Mouse (Mus musculus): ENCODE measurements at regions not wholly inside any gene's neighbourhood (a gene's known extent, or its start where the extent isn't known, plus 50 kb on each side); places are given as distances from the start of the nearest gene placed in this dataset.

GRCm38 (mm10) chr4:25488479-25489069 lies 207.0 kb upstream of the Ufl1 start:
- H3K27ac ChIP-seq: no peak overlapping the region
- no peaks in the 10 kb centered on the region for H3K36me3 ChIP-seq
- no peak overlapping the region for H3K4me3 ChIP-seq
- no peak for DNase-seq (ENCODE audit: low spot score)
- no peaks in the 10 kb centered on the region for H3K4me1 ChIP-seq (replicated peaks)
- no peaks in the 10 kb centered on the region for H3K9me3 ChIP-seq
- H3K27me3 ChIP-seq (ENCODE audit: insufficient read depth, poor library complexity, severe bottlenecking): no peaks in the 10 kb centered on the region
- 72% methylated on average over 1 of the region's 1 CpGs for WGBS

- Histone ChIP-seq H3K36me3 (no peaks in the 10 kb centered on the region), H3K4me3 (no peak overlapping the region), H3K27me3 (ENCODE audit: insufficient read depth, poor library complexity, severe bottlenecking) (no peaks in the 10 kb centered on the region), H3K9me3 (no peaks in the 10 kb centered on the region), H3K4me1 (replicated peaks) (no peaks in the 10 kb centered on the region), H3K27ac (no peak overlapping the region)
- DNase-seq (ENCODE audit: low spot score): no peak
- 14% methylated on average over 1 of the region's 1 CpGs for WGBS
Observed at GRCm38 (mm10) chr4:25483621-25483933, 202.0 kb upstream of the Ufl1 start.

GRCm38 (mm10) chr4:25482933-25483620 lies 201.5 kb upstream of the Ufl1 start:
- no peak for DNase-seq (ENCODE audit: low spot score)
- 42% methylated on average over 6 of the region's 6 CpGs for WGBS
- H3K4me1 ChIP-seq (replicated peaks): no peaks in the 10 kb centered on the region
- H3K9me3 ChIP-seq: no peaks in the 10 kb centered on the region
- no peak overlapping the region for H3K4me3 ChIP-seq
- no peaks in the 10 kb centered on the region for H3K27me3 ChIP-seq (ENCODE audit: insufficient read depth, poor library complexity, severe bottlenecking)
- H3K27ac ChIP-seq: no peak overlapping the region
- H3K36me3 ChIP-seq: no peaks in the 10 kb centered on the region

GRCm38 (mm10) chr4:25473026-25473425 lies 191.4 kb upstream of the Ufl1 start:
- Histone ChIP-seq H3K27me3 (ENCODE audit: insufficient read depth, poor library complexity, severe bottlenecking) (no peaks in the 10 kb centered on the region), H3K9me3 (no peaks in the 10 kb centered on the region), H3K27ac (no peak overlapping the region), H3K4me1 (replicated peaks) (no peaks in the 10 kb centered on the region), H3K36me3 (no peaks in the 10 kb centered on the region), H3K4me3 (no peak overlapping the region)
- no peak for DNase-seq (ENCODE audit: low spot score)

- Histone ChIP-seq H3K4me3 (no peak overlapping the region), H3K9me3 (no peaks in the 10 kb centered on the region), H3K36me3 (no peaks in the 10 kb centered on the region), H3K27me3 (ENCODE audit: insufficient read depth, poor library complexity, severe bottlenecking) (no peaks in the 10 kb centered on the region), H3K27ac (no peak overlapping the region), H3K4me1 (replicated peaks) (peaks cover 4% of the 10 kb centered on the region; the same call in 1 of the 2 replicates)
- WGBS: 90% methylated on average over 3 of the region's 3 CpGs
- no peak for DNase-seq (ENCODE audit: low spot score)
Observed at GRCm38 (mm10) chr4:25466490-25466889, 184.9 kb upstream of the Ufl1 start.

- no peaks in the 10 kb centered on the region for H3K9me3 ChIP-seq
- WGBS: 65% methylated on average over 1 of the region's 1 CpGs
- no peak for DNase-seq (ENCODE audit: low spot score)
- H3K27me3 ChIP-seq (ENCODE audit: insufficient read depth, poor library complexity, severe bottlenecking): no peaks in the 10 kb centered on the region
- no peak overlapping the region for H3K4me3 ChIP-seq
- H3K4me1 ChIP-seq (replicated peaks): peaks cover 4% of the 10 kb centered on the region; the same call in 1 of the 2 replicates
- H3K27ac ChIP-seq: no peak overlapping the region
- no peaks in the 10 kb centered on the region for H3K36me3 ChIP-seq
Observed at GRCm38 (mm10) chr4:25464792-25465590, 183.4 kb upstream of the Ufl1 start.

GRCm38 (mm10) chr4:25464069-25464468 lies 182.4 kb upstream of the Ufl1 start:
- H3K36me3 ChIP-seq: no peaks in the 10 kb centered on the region
- no peak overlapping the region for H3K4me3 ChIP-seq
- no peaks in the 10 kb centered on the region for H3K27me3 ChIP-seq (ENCODE audit: insufficient read depth, poor library complexity, severe bottlenecking)
- H3K27ac ChIP-seq: no peak overlapping the region
- no peaks in the 10 kb centered on the region for H3K9me3 ChIP-seq
- peaks cover 4% of the 10 kb centered on the region; the same call in 1 of the 2 replicates for H3K4me1 ChIP-seq (replicated peaks)
- no peak for DNase-seq (ENCODE audit: low spot score)
- WGBS: 89% methylated on average over 1 of the region's 1 CpGs

GRCm38 (mm10) chr4:25460127-25460526 lies 178.5 kb upstream of the Ufl1 start:
- H3K4me3 ChIP-seq: no peak overlapping the region
- H3K27ac ChIP-seq: no peak overlapping the region
- WGBS: 86% methylated on average over 1 of the region's 1 CpGs
- no peaks in the 10 kb centered on the region for H3K36me3 ChIP-seq
- no peaks in the 10 kb centered on the region for H3K27me3 ChIP-seq (ENCODE audit: insufficient read depth, poor library complexity, severe bottlenecking)
- H3K9me3 ChIP-seq: no peaks in the 10 kb centered on the region
- DNase-seq (ENCODE audit: low spot score): no peak
- peaks cover 4% of the 10 kb centered on the region; the same call in 1 of the 2 replicates for H3K4me1 ChIP-seq (replicated peaks)

GRCm38 (mm10) chr4:25454752-25455151 lies 173.1 kb upstream of the Ufl1 start:
- Histone ChIP-seq H3K27me3 (ENCODE audit: insufficient read depth, poor library complexity, severe bottlenecking) (no peaks in the 10 kb centered on the region), H3K4me3 (no peak overlapping the region), H3K36me3 (no peaks in the 10 kb centered on the region), H3K9me3 (no peaks in the 10 kb centered on the region), H3K4me1 (replicated peaks) (no peaks in the 10 kb centered on the region), H3K27ac (no peak overlapping the region)
- 84% methylated on average over 3 of the region's 3 CpGs for WGBS
- no peak for DNase-seq (ENCODE audit: low spot score)

GRCm38 (mm10) chr4:25453127-25453806 lies 171.6 kb upstream of the Ufl1 start:
- Histone ChIP-seq H3K36me3 (no peaks in the 10 kb centered on the region), H3K27me3 (ENCODE audit: insufficient read depth, poor library complexity, severe bottlenecking) (no peaks in the 10 kb centered on the region), H3K9me3 (no peaks in the 10 kb centered on the region), H3K4me3 (no peak overlapping the region), H3K4me1 (replicated peaks) (no peaks in the 10 kb centered on the region), H3K27ac (no peak overlapping the region)
- 91% methylated on average over 6 of the region's 6 CpGs for WGBS
- no peak for DNase-seq (ENCODE audit: low spot score)

GRCm38 (mm10) chr4:25451865-25452264 lies 170.2 kb upstream of the Ufl1 start:
- DNase-seq (ENCODE audit: low spot score): no peak
- Histone ChIP-seq H3K36me3 (no peaks in the 10 kb centered on the region), H3K27me3 (ENCODE audit: insufficient read depth, poor library complexity, severe bottlenecking) (no peaks in the 10 kb centered on the region), H3K27ac (no peak overlapping the region), H3K4me3 (no peak overlapping the region), H3K9me3 (no peaks in the 10 kb centered on the region), H3K4me1 (replicated peaks) (no peaks in the 10 kb centered on the region)
- WGBS: 80% methylated on average over 6 of the region's 6 CpGs

- DNase-seq (ENCODE audit: low spot score): no peak
- Histone ChIP-seq H3K9me3 (no peaks in the 10 kb centered on the region), H3K4me3 (no peak overlapping the region), H3K4me1 (replicated peaks) (no peaks in the 10 kb centered on the region), H3K27ac (no peak overlapping the region), H3K27me3 (ENCODE audit: insufficient read depth, poor library complexity, severe bottlenecking) (no peaks in the 10 kb centered on the region), H3K36me3 (no peaks in the 10 kb centered on the region)
- WGBS: 93% methylated on average over 8 of the region's 8 CpGs
Observed at GRCm38 (mm10) chr4:25432203-25432602, 150.6 kb upstream of the Ufl1 start.

GRCm38 (mm10) chr4:25416330-25416729 lies 134.7 kb upstream of the Ufl1 start:
- Histone ChIP-seq H3K27me3 (ENCODE audit: insufficient read depth, poor library complexity, severe bottlenecking) (no peaks in the 10 kb centered on the region), H3K27ac (no peak overlapping the region), H3K36me3 (no peaks in the 10 kb centered on the region), H3K4me3 (no peak overlapping the region), H3K9me3 (no peaks in the 10 kb centered on the region), H3K4me1 (replicated peaks) (no peaks in the 10 kb centered on the region; the same call in 1 of the 2 replicates)
- no peak for DNase-seq (ENCODE audit: low spot score)
- 89% methylated on average over 2 of the region's 2 CpGs for whole genome bisulfite sequencing

Measured in hindbrain, embryonic 10.5 days (tissue).